Mouse (Mus musculus) left cerebral cortex, adult 18-20 months (tissue): Measurements from ENCODE around the gene Slc26a1. TPM values are rescaled to one million over a fixed set of nuclear protein-coding genes. Genes with fewer than 3 reads are reported as not detected.

Experiments used
- DNase-seq, 2 experiments: peaks; one replicate each; pipeline ENCODE4 v3.0.0; 2021 to 2022; ENCODE audit warnings: low spot score in 2 of 2, mixed read lengths in 1 of 2
- total RNA-seq, 2 experiments: library from RNA; stranded (reverse); gene quantifications; 2 replicates each; pipeline ENCODE4 v1.2.3; 2021

Gene Slc26a1
- total RNA-seq, 2 experiments from 2014 or later = 0.68 to 1.00 TPM

- no peak for DNase-seq
Observed at GRCm38 (mm10) chr5:108692271-108692670, 16.9 kb upstream of the Slc26a1 start, which contains the start of gene Fgfrl1. Fgfrl1 (plus strand) TSS chr5:108692382.

DNA sequence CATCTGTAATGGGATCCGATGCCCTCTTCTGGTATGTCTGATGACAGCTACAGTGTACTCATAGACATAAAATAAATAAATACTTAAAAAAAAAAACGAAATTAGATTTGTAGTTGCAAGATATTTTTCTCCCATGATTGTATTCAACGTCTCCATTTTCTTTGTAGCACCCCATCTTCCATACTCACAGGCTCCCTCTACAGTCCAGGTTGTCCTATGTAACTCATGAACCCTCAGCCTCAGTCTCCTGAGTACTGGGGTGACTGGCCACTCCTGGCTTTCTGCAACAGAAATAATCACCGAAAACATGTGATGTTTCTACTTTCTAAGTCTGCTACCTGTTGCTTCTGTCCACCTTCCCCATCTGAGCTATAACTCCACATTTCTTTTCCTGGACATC is 15.8 kb upstream of the Slc26a1 start:
- DNase-seq = no peak

GRCm38 (mm10) chr5:108689091-108689490 is 13.7 kb upstream of the Slc26a1 start:
- DNase-seq = no peak

DNA sequence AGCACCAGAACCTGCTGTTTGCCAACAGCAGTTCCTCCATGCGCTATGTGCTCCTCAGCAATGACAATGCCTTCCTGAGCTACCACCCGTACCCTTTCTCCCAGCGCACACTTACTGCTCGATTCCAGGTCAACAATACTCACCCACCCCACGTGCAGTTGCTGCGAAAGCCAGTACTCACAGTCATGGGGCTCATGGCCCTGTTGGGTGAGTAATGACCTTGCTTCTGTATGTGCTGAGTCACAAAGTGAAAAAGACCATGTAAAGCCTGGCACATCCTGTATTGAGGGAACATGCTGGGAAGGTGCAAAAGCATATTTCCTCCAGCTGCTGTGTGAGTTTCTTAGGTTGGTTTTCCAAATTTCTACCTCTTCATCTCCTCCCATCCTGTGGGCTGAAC is 5.5 kb upstream of the Slc26a1 start:
- DNase-seq = no peak

- DNase-seq = no peak
Observed at GRCm38 (mm10) chr5:108679909-108680308, 4.5 kb upstream of the Slc26a1 start.

DNA sequence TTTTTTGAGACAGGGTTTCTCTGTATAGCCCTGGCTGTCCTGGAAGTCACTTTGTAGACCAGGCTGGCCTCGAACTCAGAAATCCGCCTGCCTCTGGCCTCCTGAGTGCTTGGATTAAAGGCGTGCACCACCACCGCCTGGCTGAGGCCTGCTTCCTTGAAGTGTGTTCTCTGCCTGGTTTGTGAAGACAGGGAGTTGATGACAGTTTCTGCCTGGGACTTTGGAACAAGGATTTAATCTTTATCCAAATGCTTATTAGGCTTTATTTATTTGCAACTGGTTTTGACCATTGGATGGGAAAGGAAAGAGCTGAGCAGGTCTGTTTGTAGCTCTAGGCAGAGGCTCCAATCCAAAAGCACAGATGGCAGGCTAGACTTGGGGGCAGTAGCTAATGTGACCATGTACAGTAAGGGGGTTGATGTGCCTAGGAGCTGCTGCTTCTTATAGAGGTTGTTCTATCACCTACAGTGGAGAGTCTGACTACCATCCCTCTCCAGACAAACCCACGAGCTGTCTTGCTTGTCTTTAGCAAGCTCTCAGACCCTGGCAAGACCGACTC is 3.0 kb upstream of the Slc26a1 start:
- DNase-seq = no peak

- DNase-seq = peak; percentile 72 to 83
Observed at GRCm38 (mm10) chr5:108677605-108678295, 2.4 kb upstream of the Slc26a1 start.

DNA sequence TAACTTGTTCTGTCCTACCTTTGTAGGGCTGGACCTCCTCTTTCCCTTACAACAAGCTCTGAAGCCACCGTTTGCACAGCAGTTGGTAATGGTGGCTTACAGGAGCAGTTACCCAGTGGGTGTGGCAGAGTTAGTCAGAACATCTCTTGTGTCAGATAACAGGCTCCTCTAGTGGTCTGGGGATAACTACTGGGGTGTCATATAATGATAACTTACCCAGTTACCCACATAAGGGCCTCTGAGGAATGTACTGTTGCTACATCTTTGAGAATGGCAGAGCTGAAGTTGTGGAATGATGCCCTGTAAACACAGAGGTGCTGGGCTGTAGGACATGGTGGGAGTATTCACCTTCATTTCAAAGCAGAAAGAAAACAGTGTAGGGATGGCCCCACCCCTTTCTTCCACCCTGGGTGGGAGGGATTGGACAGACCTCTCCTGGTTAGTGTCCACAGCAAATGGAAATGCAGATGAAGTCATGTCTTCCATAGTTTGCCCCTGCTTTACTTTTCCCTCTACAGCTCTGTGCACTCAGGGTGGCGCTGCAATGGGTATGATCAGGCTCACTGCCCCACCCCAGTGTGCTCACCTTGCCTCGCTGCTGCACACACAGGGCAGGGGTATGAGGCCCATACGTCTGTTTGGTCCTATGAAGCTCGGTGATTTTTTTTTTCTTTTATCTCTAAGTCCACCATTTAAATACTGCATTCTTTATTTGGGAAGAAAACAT is 1.6 kb upstream of the Slc26a1 start:
- DNase-seq = no peak

GRCm38 (mm10) chr5:108674624-108675023 is 745 bp downstream of the Slc26a1 start:
- no peak for DNase-seq

DNA sequence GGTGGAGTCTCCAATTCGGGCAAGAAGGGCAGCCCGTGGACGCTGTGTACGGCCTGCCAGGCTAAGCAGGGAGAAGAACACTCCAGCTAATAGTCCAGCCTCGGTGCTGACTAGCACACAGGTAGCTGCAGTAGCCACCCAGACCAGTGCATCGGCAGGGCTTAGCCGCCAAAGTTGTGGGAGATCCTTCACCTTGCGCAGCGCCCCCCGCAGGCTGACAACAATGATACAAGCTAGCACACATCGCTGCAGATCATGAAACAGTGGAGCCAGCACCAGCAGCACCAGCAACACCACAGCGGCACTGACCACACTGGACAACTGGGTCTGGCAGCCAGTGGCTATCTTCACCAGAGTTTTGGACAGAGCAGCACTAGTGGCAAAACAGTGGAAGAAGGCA is 3.6 kb downstream of the Slc26a1 start:
- DNase-seq = no peak

DNA sequence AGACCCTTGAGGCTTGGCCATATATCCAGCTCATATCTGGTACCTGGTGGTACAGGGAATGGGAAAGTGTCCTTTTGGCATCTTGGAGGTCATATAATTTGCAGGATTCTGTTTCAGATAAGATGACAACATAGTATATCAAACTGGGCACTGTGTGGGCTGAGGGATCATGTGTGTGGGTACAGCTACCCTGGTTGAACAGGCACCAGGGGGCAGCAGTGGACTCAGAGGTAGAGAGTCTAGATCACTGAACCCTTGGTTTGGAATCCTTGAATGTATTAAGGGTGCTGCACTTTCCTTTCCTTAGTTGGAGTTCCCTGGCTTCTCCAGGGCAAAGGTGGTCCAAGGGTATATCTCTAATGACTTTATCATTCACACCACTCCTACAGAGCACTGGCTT is 4.6 kb downstream of the Slc26a1 start:
- DNase-seq = peak in 1 of 2 experiments; percentile 51

GRCm38 (mm10) chr5:108669986-108670385 is 5.4 kb downstream of the Slc26a1 start:
- no peak for DNase-seq

GRCm38 (mm10) chr5:108668977-108669936 is 6.1 kb downstream of the Slc26a1 start, which contains the start of gene Dgkq:
Dgkq (minus strand) TSS chr5:108669672.
- peak; percentile 87 to 90 for DNase-seq

DNA sequence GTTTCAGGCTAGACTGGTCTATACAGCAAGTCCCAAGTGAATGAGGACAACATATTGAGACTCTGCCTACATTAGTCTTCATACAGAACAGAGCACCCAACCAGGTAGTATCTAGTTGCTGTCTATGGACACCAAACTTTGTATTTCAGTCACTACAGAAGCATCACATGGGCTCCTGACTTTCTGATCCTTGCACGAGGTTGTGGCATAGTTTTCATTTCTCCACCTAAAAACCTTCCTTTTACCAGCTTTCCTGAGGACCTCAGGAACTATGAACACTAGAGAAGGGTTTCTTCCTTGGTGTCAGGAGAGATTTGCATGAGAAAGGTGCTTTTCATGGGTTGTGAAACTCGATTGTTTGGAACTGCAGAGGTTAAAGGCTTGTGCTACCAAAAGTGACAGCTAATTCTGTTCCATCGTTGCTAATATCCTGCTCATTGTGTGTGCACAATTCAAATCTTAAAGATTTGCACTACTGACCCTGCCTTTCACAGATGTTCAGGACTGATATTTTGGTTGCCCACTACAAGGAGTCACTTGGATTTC is 6.9 kb downstream of the Slc26a1 start:
- DNase-seq = no peak

GRCm38 (mm10) chr5:108667370-108667769 is 8.0 kb downstream of the Slc26a1 start:
- no peak for DNase-seq

DNA sequence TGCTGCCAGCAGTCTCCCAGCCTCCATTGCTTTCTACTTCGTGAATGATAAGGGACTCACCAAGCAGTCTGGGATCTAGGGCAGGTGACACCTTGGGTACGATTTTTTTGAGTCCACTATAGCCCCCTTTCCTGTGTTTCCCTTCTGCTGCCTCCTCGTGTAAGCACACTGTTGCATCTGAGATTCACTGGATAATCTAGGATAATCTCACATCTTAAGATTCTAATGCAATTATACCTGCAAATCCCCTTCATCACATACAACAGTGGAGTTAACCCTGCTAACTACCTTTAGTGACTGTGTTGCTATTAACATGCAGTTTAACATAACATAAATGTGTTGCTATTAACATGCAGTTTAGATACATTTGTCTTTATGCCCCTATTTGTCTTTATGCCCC is 10.3 kb downstream of the Slc26a1 start:
- no peak for DNase-seq

DNA sequence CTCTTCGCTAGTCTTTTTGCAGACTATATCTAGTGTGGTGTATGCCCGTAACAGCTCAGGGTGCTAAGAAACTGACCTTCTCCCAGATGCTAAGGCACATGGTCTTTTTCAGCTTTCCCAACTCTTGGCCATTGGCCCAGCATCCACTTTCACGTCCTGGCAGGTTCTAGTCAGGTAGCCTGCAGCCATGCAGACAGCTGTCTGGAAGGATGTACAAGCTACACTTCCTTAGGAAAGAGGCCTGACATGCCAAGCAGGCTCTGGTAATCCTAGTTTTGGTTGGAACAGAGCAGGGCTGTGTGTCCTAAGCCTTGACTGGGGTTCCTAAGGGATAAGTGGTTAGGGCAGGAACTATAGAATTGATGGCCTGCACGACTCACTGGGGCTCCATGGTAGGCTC is 12.6 kb downstream of the Slc26a1 start:
- no peak for DNase-seq

DNA sequence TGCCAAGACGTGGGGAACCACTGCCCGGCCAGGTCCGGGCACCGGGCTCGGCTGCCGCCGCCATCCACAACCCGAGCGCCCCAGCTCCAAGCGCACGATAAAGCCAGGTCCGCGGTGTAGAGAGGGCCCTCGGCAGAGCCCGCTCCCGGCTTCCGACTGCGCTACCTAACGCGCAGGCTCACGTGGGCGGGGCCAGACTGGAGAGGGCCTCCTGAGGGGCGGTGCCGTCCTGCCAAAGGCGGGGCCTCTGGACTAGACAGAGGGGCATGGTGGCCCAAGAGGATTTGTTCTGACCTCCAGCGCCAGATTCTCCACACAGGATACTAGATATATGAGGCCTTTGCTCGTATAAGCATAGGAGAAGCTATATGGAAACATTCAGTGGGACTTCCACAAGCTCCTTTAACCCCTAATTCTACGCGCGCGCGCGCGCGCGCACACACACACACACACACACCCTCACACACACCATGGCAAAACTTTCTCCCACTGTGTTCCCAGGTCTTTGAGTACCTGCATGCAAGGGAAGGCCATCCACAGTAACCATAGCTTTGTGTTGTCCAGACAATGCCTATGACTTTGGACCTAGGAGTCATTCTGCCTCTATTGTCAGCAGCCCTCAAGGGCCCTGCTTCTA is 14.6 kb downstream of the Slc26a1 start:
- peak; percentile 92 to 94 for DNase-seq

- no peak for DNase-seq
Observed at GRCm38 (mm10) chr5:108659698-108660631, 15.4 kb downstream of the Slc26a1 start, which contains the start of gene Idua. Idua (plus strand) TSS chr5:108660331.
